Mouse (Mus musculus): ENCODE data around the gene Rbm47. TPM values are rescaled to one million over a fixed set of nuclear protein-coding genes. Genes with fewer than 3 reads are reported as not detected.

Rbm47 gene
- total and polyA plus RNA-seq, 3 experiments: 1.9 to 3.5 (median 2.2) TPM

GRCm38 (mm10) chr5:66075906-66076305 lies 97.0 kb downstream of the Rbm47 start:
- WGBS: 95% methylated on average over 12 of the region's 12 CpGs
- intact Hi-C loops (cut with DNase I): no loop called here
- H3K9ac ChIP-seq (ENCODE audit: low read depth, low read length): no peak overlapping the region
- no peak for DNase-seq
- no peak overlapping the region for H3K4me3 ChIP-seq
- TF ChIP-seq POLR2A (IDR thresholded peaks at IDR 0.05; ENCODE audit: insufficient read depth, low read depth, low read length) (no peak), EP300 (IDR thresholded peaks at IDR 0.05; ENCODE audit: insufficient read depth, low read depth, low read length) (no peak), CTCF (IDR thresholded peaks at IDR 0.05) (no peak)
- H3K4me1 ChIP-seq (ENCODE audit: control insufficient read depth, insufficient read depth, low read length): no peaks in the 10 kb centered on the region; the same call in 1 of the 2 replicates
- H3K36me3 ChIP-seq (ENCODE audit: control insufficient read depth, insufficient read depth, low read length): no peaks in the 10 kb centered on the region
- no peaks in the 10 kb centered on the region for H3K27me3 ChIP-seq (ENCODE audit: control insufficient read depth, insufficient read depth, low read length)
- no peak overlapping the region for H3K27ac ChIP-seq
- no peaks in the 10 kb centered on the region for H3K79me2 ChIP-seq (replicated peaks; ENCODE audit: control insufficient read depth, insufficient read depth, low read length)

GRCm38 (mm10) chr5:66075032-66075488 lies 97.9 kb downstream of the Rbm47 start:
- peaks cover 1% of the 10 kb centered on the region; the same call in 1 of the 2 replicates for H3K4me1 ChIP-seq (ENCODE audit: control insufficient read depth, insufficient read depth, low read length)
- H3K27ac ChIP-seq: peak overlapping the region; percentile 12; the same call in 1 of the 2 replicates
- no peaks in the 10 kb centered on the region for H3K27me3 ChIP-seq (ENCODE audit: control insufficient read depth, insufficient read depth, low read length)
- no peaks in the 10 kb centered on the region for H3K36me3 ChIP-seq (ENCODE audit: control insufficient read depth, insufficient read depth, low read length)
- WGBS: 56% methylated on average over 9 of the region's 9 CpGs
- TF ChIP-seq POLR2A (IDR thresholded peaks at IDR 0.05; ENCODE audit: insufficient read depth, low read depth, low read length) (no peak), EP300 (IDR thresholded peaks at IDR 0.05; ENCODE audit: insufficient read depth, low read depth, low read length) (no peak), CTCF (IDR thresholded peaks at IDR 0.05) (no peak)
- H3K4me3 ChIP-seq: no peak overlapping the region
- intact Hi-C loops (cut with DNase I): no loop called here
- H3K79me2 ChIP-seq (replicated peaks; ENCODE audit: control insufficient read depth, insufficient read depth, low read length): no peaks in the 10 kb centered on the region
- no peak overlapping the region for H3K9ac ChIP-seq (ENCODE audit: low read depth, low read length)
- peak; percentile 44 to 77 for DNase-seq

GRCm38 (mm10) chr5:66074235-66074634 lies 98.7 kb downstream of the Rbm47 start:
- WGBS: 85% methylated on average over 5 of the region's 5 CpGs
- Histone ChIP-seq H3K4me3 (no peak overlapping the region), H3K27ac (no peak overlapping the region), H3K79me2 (replicated peaks; ENCODE audit: control insufficient read depth, insufficient read depth, low read length) (no peaks in the 10 kb centered on the region), H3K9ac (ENCODE audit: low read depth, low read length) (no peak overlapping the region), H3K27me3 (ENCODE audit: control insufficient read depth, insufficient read depth, low read length) (no peaks in the 10 kb centered on the region), H3K36me3 (ENCODE audit: control insufficient read depth, insufficient read depth, low read length) (no peaks in the 10 kb centered on the region), H3K4me1 (ENCODE audit: control insufficient read depth, insufficient read depth, low read length) (peaks cover 3% of the 10 kb centered on the region; the same call in 1 of the 2 replicates)
- intact Hi-C loops (cut with DNase I): no loop called here
- DNase-seq: no peak
- TF ChIP-seq POLR2A (IDR thresholded peaks at IDR 0.05; ENCODE audit: insufficient read depth, low read depth, low read length) (no peak), CTCF (IDR thresholded peaks at IDR 0.05) (no peak), EP300 (IDR thresholded peaks at IDR 0.05; ENCODE audit: insufficient read depth, low read depth, low read length) (no peak)

GRCm38 (mm10) chr5:66073604-66074164 lies 99.2 kb downstream of the Rbm47 start:
- 92% methylated on average over 12 of the region's 12 CpGs for WGBS
- Histone ChIP-seq H3K27me3 (ENCODE audit: control insufficient read depth, insufficient read depth, low read length) (no peaks in the 10 kb centered on the region), H3K36me3 (ENCODE audit: control insufficient read depth, insufficient read depth, low read length) (no peaks in the 10 kb centered on the region), H3K9ac (ENCODE audit: low read depth, low read length) (no peak overlapping the region), H3K27ac (no peak overlapping the region), H3K4me3 (no peak overlapping the region), H3K79me2 (replicated peaks; ENCODE audit: control insufficient read depth, insufficient read depth, low read length) (no peaks in the 10 kb centered on the region), H3K4me1 (ENCODE audit: control insufficient read depth, insufficient read depth, low read length) (peaks cover 3% of the 10 kb centered on the region; the same call in 1 of the 2 replicates)
- no peak for DNase-seq
- TF ChIP-seq EP300 (IDR thresholded peaks at IDR 0.05; ENCODE audit: insufficient read depth, low read depth, low read length) (no peak), POLR2A (IDR thresholded peaks at IDR 0.05; ENCODE audit: insufficient read depth, low read depth, low read length) (no peak), CTCF (IDR thresholded peaks at IDR 0.05) (no peak)
- intact Hi-C loops (cut with DNase I): no loop called here

GRCm38 (mm10) chr5:66071722-66072121 lies 101.2 kb downstream of the Rbm47 start:
- Histone ChIP-seq H3K79me2 (replicated peaks; ENCODE audit: control insufficient read depth, insufficient read depth, low read length) (no peaks in the 10 kb centered on the region), H3K9ac (ENCODE audit: low read depth, low read length) (no peak overlapping the region), H3K4me1 (ENCODE audit: control insufficient read depth, insufficient read depth, low read length) (peaks cover 3% of the 10 kb centered on the region), H3K27me3 (ENCODE audit: control insufficient read depth, insufficient read depth, low read length) (no peaks in the 10 kb centered on the region), H3K4me3 (no peak overlapping the region), H3K27ac (no peak overlapping the region), H3K36me3 (ENCODE audit: control insufficient read depth, insufficient read depth, low read length) (no peaks in the 10 kb centered on the region)
- TF ChIP-seq EP300 (IDR thresholded peaks at IDR 0.05; ENCODE audit: insufficient read depth, low read depth, low read length) (no peak), POLR2A (IDR thresholded peaks at IDR 0.05; ENCODE audit: insufficient read depth, low read depth, low read length) (no peak), CTCF (IDR thresholded peaks at IDR 0.05) (no peak)
- no peak for DNase-seq
- intact Hi-C loops (cut with DNase I): no loop called here
- 80% methylated on average over 8 of the region's 8 CpGs for WGBS

- Histone ChIP-seq H3K4me1 (ENCODE audit: control insufficient read depth, insufficient read depth, low read length) (peaks cover 3% of the 10 kb centered on the region), H3K27ac (no peak overlapping the region), H3K9ac (ENCODE audit: low read depth, low read length) (no peak overlapping the region), H3K79me2 (replicated peaks; ENCODE audit: control insufficient read depth, insufficient read depth, low read length) (no peaks in the 10 kb centered on the region), H3K27me3 (ENCODE audit: control insufficient read depth, insufficient read depth, low read length) (no peaks in the 10 kb centered on the region), H3K4me3 (no peak overlapping the region), H3K36me3 (ENCODE audit: control insufficient read depth, insufficient read depth, low read length) (no peaks in the 10 kb centered on the region)
- no peak for DNase-seq
- intact Hi-C loops (cut with DNase I): no loop called here
- TF ChIP-seq EP300 (IDR thresholded peaks at IDR 0.05; ENCODE audit: insufficient read depth, low read depth, low read length) (no peak), POLR2A (IDR thresholded peaks at IDR 0.05; ENCODE audit: insufficient read depth, low read depth, low read length) (no peak), CTCF (IDR thresholded peaks at IDR 0.05) (no peak)
- 48% methylated on average over 2 of the region's 2 CpGs for WGBS
Measured at GRCm38 (mm10) chr5:66070350-66070749, 102.6 kb downstream of the Rbm47 start.

Data from heart, adult 2 months (tissue).